Mouse (Mus musculus) central nervous system, embryonic 18 days (tissue): ENCODE measurements around the gene Cntrob. TPM values are rescaled to one million over a fixed set of nuclear protein-coding genes. Genes with fewer than 3 reads are reported as not detected.

Experiments
- polyA plus RNA-seq: library from polyadenylated mRNA; depleted of rRNA; stranded (reverse); fragments of >200 nt; gene quantifications from 2 replicates; pipeline ENCODE4 v1.2.3, GENCODE M21; 2012; rRNA removed

The Cntrob gene
- 40.0 and 40.8 TPM in 2 replicates for polyA plus RNA-seq

GRCm38 (mm10) chr11:69323667-69324111 is at the start of gene Cntrob, which contains the start of gene Trappc1:
Gene Cntrob (minus strand): TSS chr11:69323775.
Gene Trappc1 (plus strand): TSS chr11:69323980.

DNA sequence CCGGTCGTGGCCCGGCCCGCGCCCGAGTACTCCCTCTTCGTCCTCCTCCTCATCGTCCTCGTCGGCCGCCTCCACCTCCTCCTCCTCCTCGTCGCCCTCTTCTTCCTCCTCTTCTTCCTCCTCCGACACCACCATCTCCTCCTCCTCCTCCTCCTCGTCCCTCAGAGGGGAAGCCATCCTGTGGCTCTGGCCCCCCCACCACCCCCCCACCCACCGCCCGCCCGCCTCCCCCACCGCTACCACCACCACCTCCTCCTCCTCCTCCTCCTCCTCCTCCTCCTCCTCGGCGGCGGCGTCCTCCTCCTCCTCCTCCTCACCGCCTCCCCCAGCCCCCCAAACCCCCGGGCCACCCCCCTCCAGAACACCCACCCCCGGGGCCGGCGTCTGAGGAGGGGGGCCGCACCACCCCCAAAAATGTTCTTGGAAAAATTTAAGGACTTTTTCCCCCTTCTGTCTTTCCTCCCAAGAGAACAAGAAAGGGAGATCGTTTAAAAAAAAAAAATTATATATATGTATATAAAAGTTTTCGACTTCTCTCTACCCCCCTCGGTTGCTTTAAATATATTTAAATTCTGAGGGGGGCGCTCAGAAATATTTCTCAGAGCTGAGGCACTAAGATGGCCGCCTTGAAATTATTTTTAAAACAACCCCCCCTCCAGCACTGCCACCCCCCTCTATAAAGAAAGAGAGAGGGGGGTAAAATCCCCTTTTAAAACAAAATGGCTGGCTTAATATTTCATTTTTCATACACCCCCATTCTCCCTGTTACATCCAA is 45.8 kb upstream of the Cntrob start, which contains the start of gene Chd3:
Gene Chd3, minus strand, starts transcription at position 192 of the 775 bp plus-strand sequence.

GRCm38 (mm10) chr11:69340161-69341131 is 16.9 kb upstream of the Cntrob start, which contains the start of gene Rnf227:
Gene Rnf227 (plus strand): TSS chr11:69340461.

DNA sequence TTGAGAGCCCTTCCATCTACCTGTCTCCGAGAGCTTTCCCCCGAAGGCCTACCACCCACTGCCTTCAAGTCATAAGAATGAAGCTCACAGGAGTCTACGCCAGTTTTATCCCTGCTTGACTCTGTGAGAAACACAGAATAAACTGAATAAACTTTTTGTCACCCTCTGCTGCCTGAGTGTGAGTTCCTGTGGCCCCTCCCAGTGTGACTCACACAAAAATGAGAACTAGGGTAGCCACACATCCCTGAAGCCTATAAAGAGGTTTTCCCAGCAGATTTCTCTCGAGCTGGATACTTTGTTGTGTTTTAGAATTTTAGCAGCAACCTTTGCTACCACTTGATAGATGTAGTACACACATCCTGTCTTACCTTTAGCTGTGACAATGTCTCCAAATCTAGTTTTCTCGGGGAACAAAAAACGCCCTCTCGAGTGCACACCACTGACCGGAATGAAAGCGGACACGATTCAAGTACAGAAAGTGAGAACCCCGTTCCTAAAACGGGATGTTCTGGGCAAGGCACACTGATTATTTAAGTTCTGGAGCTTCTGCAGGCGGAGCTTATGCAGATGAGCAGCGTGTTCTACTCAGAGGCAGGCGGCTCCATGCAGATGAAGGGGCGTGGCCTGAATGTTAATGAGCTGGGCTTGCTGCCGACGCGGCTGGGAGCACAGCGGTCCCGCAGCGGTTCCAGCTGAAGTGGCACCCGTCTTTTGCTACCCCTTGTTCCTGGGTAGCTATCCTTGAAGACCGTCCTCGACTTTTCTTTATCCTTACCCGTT is 2.2 kb upstream of the Cntrob start, which contains the start of gene Kcnab3:
Gene Kcnab3, plus strand, starts transcription at position 631 of the 780 bp plus-strand sequence.

Other genes with a start within 250 kb of the Cntrob start
- 324 and 361 TPM in 2 replicates for gene Vamp2, start 235.3 kb downstream of the Cntrob start, polyA plus RNA-seq
- 11.5 and 13.7 TPM in 2 replicates for gene Per1, start 228.6 kb downstream of the Cntrob start, polyA plus RNA-seq
- gene Hes7, start 203.4 kb downstream of the Cntrob start, polyA plus RNA-seq, result 1.6 and 1.7 TPM in 2 replicates
- gene 9130213A22Rik, start 201.2 kb downstream of the Cntrob start, polyA plus RNA-seq, result 1.2 TPM in 2 replicates
- 16.7 and 18.3 TPM in 2 replicates for gene Aloxe3, start 197.9 kb downstream of the Cntrob start, polyA plus RNA-seq
- 0.49 and 1.0 TPM in 2 replicates for gene Alox12b, start 166.8 kb downstream of the Cntrob start, polyA plus RNA-seq
- gene Alox8, start 125.9 kb downstream of the Cntrob start, polyA plus RNA-seq, result 0.36 and 0.44 TPM in 2 replicates
- 0.60 and 0.67 TPM in 2 replicates for gene Gucy2e, start 86.7 kb downstream of the Cntrob start, polyA plus RNA-seq
- 85.3 and 85.5 TPM in 2 replicates for gene Trappc1, start 205 bp upstream of the Cntrob start, polyA plus RNA-seq
- 11.2 and 11.8 TPM in 2 replicates for gene Kcnab3, start 2.5 kb upstream of the Cntrob start, polyA plus RNA-seq
- 143 and 152 TPM in 2 replicates for gene Rnf227, start 16.7 kb upstream of the Cntrob start, polyA plus RNA-seq
- gene Chd3, start 45.6 kb upstream of the Cntrob start, polyA plus RNA-seq, result 260 and 330 TPM in 2 replicates
- 104 and 131 TPM in 2 replicates for gene Naa38, start 71.7 kb upstream of the Cntrob start, polyA plus RNA-seq
- 25.8 and 28.6 TPM in 2 replicates for gene Cyb5d1, start 71.9 kb upstream of the Cntrob start, polyA plus RNA-seq
- gene Tmem88, start 74.5 kb upstream of the Cntrob start, polyA plus RNA-seq, result 4.4 and 5.5 TPM in 2 replicates
- gene Kdm6b, start 89.9 kb upstream of the Cntrob start, polyA plus RNA-seq, result 10.9 and 16.9 TPM in 2 replicates
- 9.3 and 9.5 TPM in 2 replicates for gene Dnah2, start 225.3 kb upstream of the Cntrob start, polyA plus RNA-seq
- gene Efnb3, start 236.4 kb upstream of the Cntrob start, polyA plus RNA-seq, result 209 and 212 TPM in 2 replicates